Mouse (Mus musculus) midbrain, postnatal 0 days (tissue): ENCODE measurements around the gene Cks1brt. TPM values are rescaled to one million over a fixed set of nuclear protein-coding genes. Genes with fewer than 3 reads are reported as not detected.
"Not testable (repeated sequence)": the region's sequence is repeated elsewhere in the genome, so short reads cannot be mapped to it uniquely, and the experiment has no call there.

Experiments
- ATAC-seq: fragments of 200-750 bp; cut with Nextera tagmentation; 2 replicates; pipeline ENCODE4 v1.8.0; 2017; ENCODE audit warnings: moderate number of reproducible peaks, mild to moderate bottlenecking, moderate TSS enrichment, moderate library complexity; ENCODE audit not compliant: low FRiP score
- DNase-seq: peaks from one replicate; pipeline ENCODE4 v3.0.0-alpha.2; 2015; ENCODE audit warnings: low spot score
- H3K27ac ChIP-seq: fragments of 300-500 bp; sonication (generic); 2 replicates; pipeline ENCODE4 v1.5.1; 2014; ENCODE audit warnings: low read depth, mild to moderate bottlenecking, low read length, mixed read lengths
- H3K27me3 ChIP-seq: fragments of 300-500 bp; sonication (generic); 2 replicates; pipeline ENCODE4 v1.6.1; 2014; ENCODE audit warnings: low read length, control low read depth, mixed read lengths; ENCODE audit not compliant: insufficient read depth
- H3K36me3 ChIP-seq: fragments of 300-500 bp; sonication (generic); 2 replicates; pipeline ENCODE4 v1.6.1; 2014; ENCODE audit warnings: low read length, control low read depth, mixed read lengths; ENCODE audit not compliant: insufficient read depth
- H3K4me1 ChIP-seq: fragments of 300-500 bp; sonication (generic); 2 replicates; pipeline ENCODE4 v1.6.1; 2014; ENCODE audit warnings: mild to moderate bottlenecking, control low read depth, antibody characterized with exemption, low read length, mixed read lengths; ENCODE audit not compliant: insufficient read depth
- H3K4me2 ChIP-seq: fragments of 300-500 bp; sonication (generic); 2 replicates; pipeline ENCODE4 v1.6.1; 2014; ENCODE audit warnings: low read depth, mild to moderate bottlenecking, low read length, mixed read lengths; ENCODE audit not compliant: poor library complexity, severe bottlenecking
- H3K4me3 ChIP-seq: fragments of 300-500 bp; sonication (generic); 2 replicates; pipeline ENCODE4 v1.5.1; 2014; ENCODE audit warnings: low read depth, mild to moderate bottlenecking, low read length, moderate library complexity
- H3K9ac ChIP-seq: fragments of 300-500 bp; sonication (generic); replicated peaks from 2 replicates; pipeline ENCODE4 v1.6.1; 2014; ENCODE audit warnings: mild to moderate bottlenecking, low read length, moderate library complexity, mixed read lengths; ENCODE audit not compliant: poor library complexity, severe bottlenecking
- H3K9me3 ChIP-seq: fragments of 300-500 bp; sonication (generic); 2 replicates; pipeline ENCODE4 v1.6.1; 2016; ENCODE audit warnings: low read length, control low read depth
- CTCF ChIP-seq: IDR thresholded peaks from 2 replicates; pipeline ENCODE4 v1.5.1; 2016; ENCODE audit warnings: antibody characterized with exemption, mild to moderate bottlenecking
- WGBS: fragments of 180-500 bp; shearing (Covaris S2); extraction: QIAGEN DNeasy Blood & Tissue Kit; methylation state at CpG from one replicate; pipeline ENCODE4 v1.1.7; 2014; 5-methylcytosine and 5-hydroxymethylcytosine counted together
- polyA plus RNA-seq: library from polyadenylated mRNA; unstranded; fragments of >200 nt; fragmentation: Nextera tagmentation; extraction: Ambion mirVana; gene quantifications from 2 replicates; pipeline ENCODE4 v1.2.1, GENCODE M21; 2015
- total RNA-seq: library from RNA; depleted of rRNA; stranded (reverse); fragments of >200 nt; gene quantifications from 2 replicates; pipeline ENCODE4 v1.2.3, GENCODE M21; 2014; rRNA removed

Gene Cks1brt
- total RNA-seq, result not detected in 2 replicates
- not detected in 2 replicates for polyA plus RNA-seq

DNA sequence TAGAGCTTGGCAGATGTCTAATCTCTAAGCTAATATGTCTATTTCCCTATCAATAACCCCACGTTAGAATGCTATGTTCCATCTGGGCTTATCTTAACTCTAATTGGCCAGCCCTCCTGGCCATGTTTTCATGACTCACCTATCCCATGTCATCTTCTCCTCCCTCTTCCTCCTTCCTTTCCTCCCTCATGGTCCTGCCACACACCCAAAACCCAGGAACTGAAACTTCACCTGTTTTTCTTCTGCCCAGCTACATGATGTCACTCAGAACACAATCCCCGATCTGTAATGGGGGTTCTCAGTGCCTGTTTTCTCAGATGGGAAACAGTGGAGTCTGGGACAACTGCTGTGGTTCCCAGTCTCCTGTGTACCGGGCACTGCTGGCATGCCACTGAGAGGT, at the start of gene Cks1brt:
Cks1brt (plus strand) TSS at position 301 of the 400 bp plus-strand sequence.
- no peaks in the 10 kb centered on the region for H3K36me3 ChIP-seq
- no peak within 1 kb of the TSS for H3K27ac ChIP-seq
- H3K9ac ChIP-seq, result no peak within 1 kb of the TSS
- H3K9me3 ChIP-seq, result peaks cover 25% of the 10 kb centered on the region
- no peak within 1 kb of the TSS for H3K4me2 ChIP-seq
- no peak within 1 kb of the TSS for H3K4me3 ChIP-seq
- 85% methylated on average over 3 of the region's 3 CpGs for WGBS
- no peak for TF ChIP-seq CTCF
- H3K4me1 ChIP-seq, result no peaks in the 10 kb centered on the region
- no peak for ATAC-seq
- no peak for DNase-seq
- no peaks in the 10 kb centered on the region for H3K27me3 ChIP-seq

- Histone ChIP-seq H3K27ac (no peak overlapping the region), H3K27me3 (no peaks in the 10 kb centered on the region), H3K9ac (no peak overlapping the region), H3K4me3 (no peak overlapping the region), H3K9me3 (peaks cover 8% of the 10 kb centered on the region; the same call in 1 of the 2 replicates), H3K36me3 (peaks cover 24% of the 10 kb centered on the region), H3K4me1 (no peaks in the 10 kb centered on the region), H3K4me2 (no peak overlapping the region)
- ATAC-seq (no peak), DNase-seq (no peak)
- WGBS, result 96% methylated on average over 10 of the region's 10 CpGs
- TF ChIP-seq CTCF, result no peak
Measured at GRCm38 (mm10) chr8:85113241-85113640, 38.5 kb upstream of the Cks1brt start.

DNA sequence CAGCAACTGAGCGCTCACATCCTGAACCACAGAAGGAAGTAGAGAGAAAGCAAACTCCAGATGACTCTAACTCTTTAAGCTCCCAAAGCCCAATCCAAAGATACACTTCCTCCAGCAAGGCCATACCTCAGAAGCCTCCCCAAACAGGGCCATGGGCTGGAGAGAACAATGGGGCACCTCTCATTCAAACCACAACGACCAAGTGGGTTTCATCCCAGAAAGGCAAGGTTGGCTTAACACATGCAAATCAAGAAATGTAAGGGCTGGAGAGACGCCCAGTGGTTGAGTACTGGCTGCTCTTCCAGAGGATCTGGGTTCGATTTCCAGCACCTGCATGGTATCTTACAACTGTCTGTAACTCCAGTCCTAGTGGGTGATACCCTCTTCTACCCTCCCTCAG, 36.2 kb upstream of the Cks1brt start:
- H3K4me2 ChIP-seq, result no peak overlapping the region
- no peak overlapping the region for H3K27ac ChIP-seq
- DNase-seq, result no peak
- 78% methylated on average over 4 of the region's 4 CpGs for WGBS
- ATAC-seq, result no peak
- H3K4me3 ChIP-seq, result no peak overlapping the region
- H3K4me1 ChIP-seq, result no peaks in the 10 kb centered on the region
- H3K36me3 ChIP-seq, result peaks cover 12% of the 10 kb centered on the region
- TF ChIP-seq CTCF, result no peak
- no peaks in the 10 kb centered on the region for H3K27me3 ChIP-seq
- H3K9ac ChIP-seq, result no peak overlapping the region
- peaks cover 2% of the 10 kb centered on the region; the same call in 1 of the 2 replicates for H3K9me3 ChIP-seq

DNA sequence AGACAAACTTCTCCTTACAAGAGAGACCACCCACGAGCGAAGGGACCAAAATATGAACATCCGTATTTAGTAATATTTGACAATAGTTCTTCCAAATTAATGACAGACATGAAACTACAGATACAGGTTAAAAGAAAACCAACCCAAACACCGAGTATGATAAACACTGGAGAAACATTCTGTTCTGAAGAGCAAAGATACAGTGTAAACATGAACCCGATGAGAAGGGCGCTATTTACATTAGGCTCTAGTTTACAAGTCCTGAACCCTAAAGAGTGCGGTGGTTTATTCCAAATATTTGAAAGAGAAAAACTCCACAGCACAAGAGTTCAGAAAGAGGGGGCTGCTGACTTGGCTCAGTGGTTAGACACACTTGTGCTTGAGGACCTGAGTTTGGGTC, 34.7 kb upstream of the Cks1brt start:
- Histone ChIP-seq H3K9ac (no peak overlapping the region), H3K36me3 (peaks cover under 1% of the 10 kb centered on the region; the same call in 1 of the 2 replicates), H3K27ac (no peak overlapping the region), H3K4me1 (no peaks in the 10 kb centered on the region), H3K4me2 (no peak overlapping the region), H3K9me3 (no peaks in the 10 kb centered on the region), H3K4me3 (no peak overlapping the region), H3K27me3 (no peaks in the 10 kb centered on the region)
- DNase-seq (no peak), ATAC-seq (no peak)
- 93% methylated on average over 7 of the region's 7 CpGs for WGBS
- TF ChIP-seq CTCF, result no peak

DNA sequence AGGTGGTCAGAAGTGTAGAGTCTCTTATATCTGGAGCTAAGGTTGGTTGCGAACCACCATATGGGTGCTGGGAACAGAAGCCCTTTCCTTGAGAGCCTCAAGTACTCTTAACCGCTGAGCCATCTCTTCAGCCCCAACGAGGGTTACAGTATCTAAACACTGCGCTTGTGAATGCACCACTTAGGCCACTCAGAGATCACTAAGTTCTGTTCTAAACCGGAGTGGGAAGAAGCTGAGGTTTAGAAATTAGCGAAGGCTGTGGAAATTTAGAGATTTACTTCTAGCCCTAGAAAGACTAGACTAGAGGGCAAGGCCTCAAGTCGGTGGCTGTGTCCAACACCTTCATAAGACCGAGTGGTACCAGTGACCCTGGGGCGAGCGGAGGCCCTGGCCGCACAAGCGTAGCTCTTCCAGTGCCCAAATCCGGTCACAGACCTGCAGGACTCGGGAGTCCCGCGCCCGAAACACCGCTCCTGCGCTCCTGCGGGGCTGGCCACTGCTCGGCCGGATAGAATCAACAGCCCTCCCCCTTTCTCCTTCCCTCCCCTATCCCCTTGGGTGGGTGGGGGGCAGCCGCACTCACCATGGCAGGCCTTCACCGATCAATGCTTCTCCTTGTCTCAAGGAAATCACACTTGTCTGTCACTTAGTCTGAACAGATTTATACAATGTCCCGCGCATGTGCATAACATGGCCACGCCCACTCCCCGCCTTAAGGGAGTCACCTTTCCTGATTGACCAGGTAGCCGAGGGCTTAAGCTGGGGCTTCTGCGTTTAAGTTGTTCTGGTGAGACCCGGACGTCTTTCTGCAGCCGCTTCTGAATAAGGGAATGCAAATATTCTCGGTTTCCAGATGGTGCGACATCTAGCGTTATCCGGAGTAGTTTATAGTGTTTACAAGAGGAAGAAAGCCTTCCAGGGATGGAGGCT, 32.4 kb upstream of the Cks1brt start:
- DNase-seq (peak; percentile 93), ATAC-seq (peak; percentile 86)
- no peaks in the 10 kb centered on the region for H3K27me3 ChIP-seq
- H3K4me2 ChIP-seq, result peak overlapping the region; percentile 83
- TF ChIP-seq CTCF, result peak; percentile 69
- H3K36me3 ChIP-seq, result no peaks in the 10 kb centered on the region
- 7% methylated on average over 37 of the region's 37 CpGs for WGBS
- H3K27ac ChIP-seq, result peak overlapping the region; percentile 68
- no peaks in the 10 kb centered on the region for H3K4me1 ChIP-seq
- peak overlapping the region; percentile 66 for H3K4me3 ChIP-seq
- H3K9me3 ChIP-seq, result no peaks in the 10 kb centered on the region
- H3K9ac ChIP-seq, result peak overlapping the region; percentile 75

DNA sequence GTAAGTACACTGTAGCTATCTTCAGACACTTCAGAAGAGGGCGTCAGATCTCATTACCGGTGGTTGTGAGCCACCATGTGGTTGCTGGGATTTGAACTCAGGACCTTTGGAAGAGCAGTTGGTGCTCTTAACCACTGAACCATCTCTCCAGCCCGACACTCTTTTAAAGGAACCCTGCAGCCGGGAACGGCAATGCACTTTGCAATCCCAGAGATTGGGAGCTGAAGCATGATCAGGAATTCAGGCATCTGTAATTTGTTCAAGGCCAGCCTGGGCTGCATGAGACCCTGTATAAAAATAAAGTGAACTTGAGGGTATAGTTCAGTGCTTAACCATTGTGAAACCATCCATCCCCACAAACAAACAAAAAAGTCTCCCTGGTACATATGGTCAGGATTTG, 31.5 kb upstream of the Cks1brt start:
- ATAC-seq, H3K9me3 ChIP-seq, H3K4me1 ChIP-seq, H3K4me3 ChIP-seq, H3K27ac ChIP-seq, H3K27me3 ChIP-seq, DNase-seq, H3K36me3 ChIP-seq, H3K9ac ChIP-seq, H3K4me2 ChIP-seq: not testable (repeated sequence)
- WGBS, result 81% methylated on average over 5 of the region's 5 CpGs
